Mouse (Mus musculus) CD4-positive, CD25-positive, alpha-beta regulatory T cell, adult 2 months (primary cell): ENCODE measurements around the gene Chrna5.
"Not testable (repeated sequence)": the region's sequence is repeated elsewhere in the genome, so short reads cannot be mapped to it uniquely, and the experiment has no call there.

ENCODE experiments used
- DNase-seq: peaks from one replicate; pipeline ENCODE4 v3.0.0-alpha.2; 2012; ENCODE audit warnings: low read depth, low spot score

The Chrna5 gene

GRCm38 (mm10) chr9:54980674-54981073, at the start of gene Chrna5:
Chrna5 (plus strand) TSS chr9:54980880.
- DNase-seq = no peak

- DNase-seq = peak; percentile 11
Observed at GRCm38 (mm10) chr9:54931765-54932164, 48.9 kb upstream of the Chrna5 start.

GRCm38 (mm10) chr9:54932379-54932778, 48.3 kb upstream of the Chrna5 start:
- DNase-seq = no peak

GRCm38 (mm10) chr9:54942071-54942470, 38.6 kb upstream of the Chrna5 start:
- DNase-seq = no peak

GRCm38 (mm10) chr9:54944467-54944866, 36.2 kb upstream of the Chrna5 start:
- DNase-seq = no peak

- no peak for DNase-seq
Observed at GRCm38 (mm10) chr9:54946256-54946655, 34.4 kb upstream of the Chrna5 start.

- no peak for DNase-seq
Observed at GRCm38 (mm10) chr9:54949465-54949864, 31.2 kb upstream of the Chrna5 start.

GRCm38 (mm10) chr9:54950162-54950561, 30.5 kb upstream of the Chrna5 start:
- DNase-seq = not testable (repeated sequence)

GRCm38 (mm10) chr9:54950575-54951321, 29.9 kb upstream of the Chrna5 start, which contains the start of the genes Psma4 and AY074887:
Psma4 (plus strand) TSS chr9:54950790.
AY074887 (minus strand) TSS chr9:54950998.
- DNase-seq = peak; percentile 97

- DNase-seq = peak; percentile 35
Observed at GRCm38 (mm10) chr9:54961059-54961458, 19.6 kb upstream of the Chrna5 start.

- no peak for DNase-seq
Observed at GRCm38 (mm10) chr9:54963669-54964068, 17.0 kb upstream of the Chrna5 start.

- DNase-seq = no peak
Observed at GRCm38 (mm10) chr9:54969972-54970637, 10.6 kb upstream of the Chrna5 start.

- DNase-seq = peak; percentile 57
Observed at GRCm38 (mm10) chr9:54981291-54982191, 861 bp downstream of the Chrna5 start.

- no peak for DNase-seq
Observed at GRCm38 (mm10) chr9:54982401-54982800, 1.7 kb downstream of the Chrna5 start.

- no peak for DNase-seq
Observed at GRCm38 (mm10) chr9:54990362-54990761, 9.7 kb downstream of the Chrna5 start.

GRCm38 (mm10) chr9:54994381-54994780, 13.7 kb downstream of the Chrna5 start:
- no peak for DNase-seq

GRCm38 (mm10) chr9:54995645-54996044, 15.0 kb downstream of the Chrna5 start:
- no peak for DNase-seq

GRCm38 (mm10) chr9:55003609-55004008, 22.9 kb downstream of the Chrna5 start:
- no peak for DNase-seq

- DNase-seq = no peak
Observed at GRCm38 (mm10) chr9:55009692-55010091, 29.0 kb downstream of the Chrna5 start.

- no peak for DNase-seq
Observed at GRCm38 (mm10) chr9:55010588-55011350, 30.1 kb downstream of the Chrna5 start.

GRCm38 (mm10) chr9:55016926-55017325, 36.2 kb downstream of the Chrna5 start:
- DNase-seq = no peak
